Mouse (Mus musculus) ES-E14 (cell line): ENCODE results near the gene Ell2. TPM values are rescaled to one million over a fixed set of nuclear protein-coding genes. Genes with fewer than 3 reads are reported as not detected.

Experiments used
- DNase-seq: peaks from one replicate; pipeline ENCODE4 v3.0.0-alpha.2; 2013; ENCODE audit warnings: low read depth, low spot score
- H3K27ac ChIP-seq: 2 replicates; pipeline ENCODE4 v1.5.1; 2012; ENCODE audit warnings: low read depth, mild to moderate bottlenecking, low read length, moderate library complexity, mixed read lengths; ENCODE audit not compliant: poor library complexity, insufficient read depth, severe bottlenecking
- H3K36me3 ChIP-seq: 2 replicates; pipeline ENCODE4 v1.6.1; 2012; ENCODE audit warnings: mild to moderate bottlenecking, low read length, moderate library complexity, mixed read lengths; ENCODE audit not compliant: control insufficient read depth, poor library complexity, insufficient read depth, severe bottlenecking
- H3K4me1 ChIP-seq, 2 experiments: fragments of 150-350 bp in 1 of 2; sonication (generic) in 1 of 2; 2 replicates each; pipeline ENCODE4 v1.6.1; 2012; ENCODE audit warnings: low read length in 2 of 2, mild to moderate bottlenecking in 1 of 2, mixed read lengths in 1 of 2; ENCODE audit not compliant: control insufficient read depth in 2 of 2, insufficient read depth in 2 of 2, poor library complexity in 1 of 2
- H3K4me3 ChIP-seq, 2 experiments: fragments of 150-350 bp in 1 of 2; sonication (generic) in 1 of 2; 2 replicates each; pipeline ENCODE4 v1.5.1; 2012; ENCODE audit warnings: low read length in 2 of 2, low read depth in 1 of 2, mild to moderate bottlenecking in 1 of 2, mixed read lengths in 1 of 2; ENCODE audit not compliant: insufficient read depth in 1 of 2, poor library complexity in 1 of 2, severe bottlenecking in 1 of 2
- H3K9ac ChIP-seq: 2 replicates; pipeline ENCODE4 v1.6.1; 2012; ENCODE audit warnings: low read depth, mild to moderate bottlenecking, low read length, mixed read lengths; ENCODE audit not compliant: poor library complexity, insufficient read depth, severe bottlenecking
- H3K9me3 ChIP-seq: fragments of 150-350 bp; sonication (generic); 2 replicates; pipeline ENCODE4 v1.6.1; 2012; ENCODE audit warnings: low read depth, mild to moderate bottlenecking, low read length; ENCODE audit not compliant: control insufficient read depth, insufficient read depth
- CHD2 ChIP-seq: IDR thresholded peaks from 2 replicates; pipeline ENCODE4 v1.6.1; 2014; ENCODE audit warnings: mild to moderate bottlenecking, low read depth, low read length, inconsistent platforms
- HCFC1 ChIP-seq: IDR thresholded peaks from 2 replicates; pipeline ENCODE4 v1.6.1; 2012; ENCODE audit warnings: low read length, inconsistent platforms, borderline replicate concordance; ENCODE audit not compliant: insufficient read depth
- MAFK ChIP-seq: IDR thresholded peaks from 2 replicates; pipeline ENCODE4 v1.6.1; 2014; ENCODE audit warnings: mild to moderate bottlenecking, low read depth, low read length, inconsistent platforms; ENCODE audit not compliant: insufficient read depth
- ZC3H11A ChIP-seq: IDR thresholded peaks from 2 replicates; pipeline ENCODE4 v1.6.1; 2012; ENCODE audit warnings: low read depth, mild to moderate bottlenecking, inconsistent platforms, low read length, borderline replicate concordance
- ZNF384 ChIP-seq: IDR thresholded peaks from 2 replicates; pipeline ENCODE4 v1.6.1; 2012; ENCODE audit warnings: low read depth, low read length, inconsistent platforms
- in situ Hi-C, 2 experiments: fragments of 600-800 bp; cut with MboI; formaldehyde crosslinking; loops; one replicate each; pipeline ENCODE4 v1.15.1; 2025; ENCODE audit warnings: low sequenced_read_pairs in 2 of 2, inconsistent platforms in 1 of 2; ENCODE audit not compliant: unreplicated experiment in 2 of 2
- total RNA-seq: library from RNA; depleted of rRNA; stranded (reverse); fragments of 300-350 nt; gene quantifications from 2 replicates; pipeline ENCODE4 v1.2.3, GENCODE M21; 2012

The Ell2 gene
- total RNA-seq, 1 experiment, result 21.4 TPM

DNA sequence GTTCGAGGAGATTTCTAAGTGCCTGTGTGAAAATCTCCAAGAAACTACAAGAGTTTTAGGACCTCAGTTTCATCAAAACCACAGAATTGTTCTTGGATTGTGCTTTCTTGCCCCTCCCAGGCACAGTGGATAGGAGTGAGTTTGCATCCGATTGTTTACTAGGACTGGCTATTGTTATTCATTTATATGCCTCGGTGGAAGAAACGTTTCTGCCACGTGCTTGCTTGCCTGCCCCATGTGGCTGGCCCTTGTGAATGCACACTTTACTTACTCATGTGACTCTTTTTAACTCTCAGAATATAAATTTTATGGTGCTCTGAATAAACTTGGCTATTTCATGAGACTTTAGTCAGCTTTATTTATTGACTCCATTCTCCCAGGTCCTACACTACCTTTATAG, 3.7 kb upstream of the Ell2 start:
- in situ Hi-C loops, result no loop called here
- TF ChIP-seq ZNF384 (no peak), ZC3H11A (no peak), MAFK (0 out of 2 replicates have a peak, but pooled peaks have one; percentile 15), HCFC1 (no peak), CHD2 (no peak)
- DNase-seq, result no peak
- no peak overlapping the region for H3K4me3 ChIP-seq
- no peak overlapping the region for H3K9ac ChIP-seq
- peaks cover 0 to 3% of the 10 kb centered on the region in 2 experiments; a peak in 1 of 4 replicates for H3K4me1 ChIP-seq
- no peak overlapping the region for H3K27ac ChIP-seq
- H3K9me3 ChIP-seq, result no peaks in the 10 kb centered on the region; the same call in 1 of the 2 replicates
- no peaks in the 10 kb centered on the region for H3K36me3 ChIP-seq

GRCm38 (mm10) chr13:75706882-75707816, 592 bp downstream of the Ell2 start:
- no peak for TF ChIP-seq MAFK
- 0 out of 2 replicates have a peak, but pooled peaks have one; percentile 41 for TF ChIP-seq CHD2
- TF ChIP-seq HCFC1, result no peak
- Histone ChIP-seq H3K27ac (peak overlapping the region; percentile 74), H3K4me1 (peaks cover 6 to 12% of the 10 kb centered on the region in 2 experiments; a peak in 3 of 4 replicates), H3K36me3 (0 out of 2 replicates have a peak, but pooled peaks cover 3% of the 10 kb centered on the region), H3K9ac (peak overlapping the region; percentile 85), H3K9me3 (no peaks in the 10 kb centered on the region), H3K4me3 (peak overlapping the region; percentile 93 to 96)
- in situ Hi-C loops, result no loop called here
- DNase-seq, result peak; percentile 99

DNA sequence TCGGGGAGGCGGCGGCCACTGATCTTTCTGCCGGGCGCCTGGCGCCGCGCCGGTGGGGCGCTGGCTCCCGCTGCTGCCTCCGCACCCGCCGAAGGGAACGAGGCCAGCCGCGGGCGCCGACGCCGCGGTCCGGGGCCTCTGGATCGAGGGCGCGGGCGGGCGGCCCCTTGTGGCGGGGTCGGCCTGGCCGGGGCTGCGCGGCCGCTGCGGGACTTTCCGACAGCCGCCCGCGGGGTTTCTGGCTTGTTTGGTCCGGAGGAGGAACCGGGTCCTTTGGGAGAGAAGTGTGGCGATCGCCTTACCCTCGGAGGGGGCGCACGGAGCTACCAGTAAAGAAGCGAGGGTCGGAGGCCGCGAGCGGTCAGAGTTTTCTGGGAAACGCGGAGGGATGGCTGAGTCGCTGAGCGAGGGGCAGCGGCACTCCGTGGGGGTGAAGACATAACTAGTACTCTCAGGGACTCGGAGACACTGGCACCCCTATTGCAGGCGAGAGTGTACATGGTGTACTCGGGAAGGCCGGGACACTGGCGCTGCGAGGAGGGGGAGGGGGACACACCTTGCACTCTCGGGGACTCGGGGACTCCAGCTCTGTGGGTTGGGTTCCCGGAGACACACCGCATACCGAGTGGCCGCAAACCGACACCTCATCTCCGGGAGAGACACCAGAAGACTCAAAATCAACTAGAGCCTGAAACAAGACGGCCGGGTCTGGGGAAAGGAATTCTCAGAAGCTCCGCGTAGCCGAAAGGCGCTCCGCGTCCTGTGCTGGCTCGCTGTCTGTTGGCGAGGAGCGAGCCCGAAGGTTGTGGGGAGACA, 1.5 kb downstream of the Ell2 start:
- TF ChIP-seq CHD2, result no peak
- TF ChIP-seq HCFC1, result no peak
- no peak for TF ChIP-seq ZNF384
- no peak for TF ChIP-seq MAFK
- no peak for TF ChIP-seq ZC3H11A
- Histone ChIP-seq H3K27ac (peak overlapping the region; percentile 74), H3K9ac (peak overlapping the region; percentile 85), H3K9me3 (no peaks in the 10 kb centered on the region), H3K36me3 (0 out of 2 replicates have a peak, but pooled peaks cover 3% of the 10 kb centered on the region), H3K4me3 (peak overlapping the region; percentile 93 to 96), H3K4me1 (peaks cover 4 to 13% of the 10 kb centered on the region in 2 experiments; a peak in 3 of 4 replicates)
- in situ Hi-C loops, result no loop called here
- DNase-seq, result no peak

DNA sequence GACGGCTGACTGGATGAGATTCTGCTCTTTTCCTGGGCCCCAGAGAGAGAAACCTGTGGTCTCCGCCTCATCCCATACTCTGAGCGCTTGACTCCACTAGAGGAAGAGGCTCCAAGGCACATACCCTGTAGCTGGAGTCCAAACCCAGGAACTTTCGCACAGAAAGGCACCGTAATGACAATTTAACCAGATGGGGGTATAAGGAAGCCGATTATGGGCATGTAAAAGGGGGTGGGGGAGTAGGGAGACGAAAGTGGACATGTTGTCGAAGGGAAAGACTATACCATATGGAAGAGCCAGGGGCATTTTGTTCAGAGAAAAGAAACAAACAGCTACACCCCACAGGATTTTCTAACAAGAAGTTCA, 2.1 kb downstream of the Ell2 start:
- in situ Hi-C loops, result no loop called here
- H3K27ac ChIP-seq, result no peak overlapping the region
- DNase-seq, result no peak

More for the DNA sequence above, 2.1 kb downstream of the Ell2 start:
- no peaks in the 10 kb centered on the region for H3K9me3 ChIP-seq
- H3K4me3 ChIP-seq, result peak overlapping the region; percentile 93 to 96
- H3K9ac ChIP-seq, result peak overlapping the region; percentile 85
- no peak for TF ChIP-seq ZNF384
- no peak for TF ChIP-seq CHD2
- no peak for TF ChIP-seq MAFK
- TF ChIP-seq HCFC1, result no peak
- no peak for TF ChIP-seq ZC3H11A
- 0 out of 2 replicates have a peak, but pooled peaks cover 3% of the 10 kb centered on the region for H3K36me3 ChIP-seq
- peaks cover 3 to 13% of the 10 kb centered on the region in 2 experiments; a peak in 3 of 4 replicates for H3K4me1 ChIP-seq
